Mouse (Mus musculus): Measurements from ENCODE around the gene Cep68. TPM values are rescaled to one million over a fixed set of nuclear protein-coding genes. Genes with fewer than 3 reads are reported as not detected.

The Cep68 gene
- 32.0 and 32.8 TPM in 2 replicates for polyA plus RNA-seq (2014; fragmentation: Nextera tagmentation; extraction: Ambion mirVana)

DNA sequence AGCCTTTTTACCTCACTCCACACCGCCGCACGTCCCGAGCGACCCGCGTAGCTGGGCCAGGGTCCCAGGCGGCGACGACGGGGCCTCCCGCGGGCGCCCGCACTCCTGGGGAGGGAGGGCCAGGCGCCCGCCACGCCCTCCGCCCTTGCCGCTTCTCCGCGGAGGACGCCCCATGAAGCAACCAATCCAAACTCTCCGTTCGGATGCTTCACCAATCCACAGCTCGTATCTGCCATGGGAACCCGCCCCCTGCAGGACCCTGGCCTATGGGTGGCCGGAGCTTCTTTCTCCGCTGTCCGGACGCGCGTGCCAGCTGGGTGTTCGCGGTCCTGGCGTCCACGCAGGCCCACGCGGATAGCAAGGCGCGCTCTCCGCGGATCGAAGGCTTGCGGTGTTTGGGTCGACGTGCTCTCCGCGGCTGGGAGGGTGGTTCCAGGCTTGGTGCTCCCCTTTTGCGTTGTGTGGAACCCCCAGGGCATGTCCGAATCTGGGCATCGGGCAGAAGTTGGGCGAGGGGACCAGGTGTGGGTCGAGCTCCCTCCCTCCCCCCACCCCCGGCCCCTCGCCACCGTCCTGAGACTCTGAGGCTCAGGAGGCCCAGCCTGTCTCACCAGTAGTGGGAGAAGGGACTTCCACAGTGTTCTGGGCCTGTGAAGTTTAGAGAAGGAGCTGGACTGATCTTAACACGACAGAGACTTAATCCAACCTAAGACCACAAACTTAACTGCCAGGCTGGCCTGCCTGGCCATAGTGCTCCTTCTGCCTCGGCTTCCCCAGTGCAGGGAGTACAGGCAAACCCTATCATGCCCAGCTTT is at the start of gene Cep68:
Gene Cep68 (minus strand): TSS at position 134 of the 815 bp plus-strand sequence.
- WGBS (ENCODE audit: insufficient replicate concordance): 1% methylated on average over 57 of the region's 59 CpGs
- ATAC-seq (replicated peaks; ENCODE audit: insufficient number of reproducible peaks, low FRiP score, low TSS enrichment): peak; percentile 99
- peak within 1 kb of the TSS; percentile 94 for H3K4me3 ChIP-seq (ENCODE audit: low read depth, low read length)
- H3K36me3 ChIP-seq (ENCODE audit: control insufficient read depth, insufficient read depth, low read length): peaks cover 5% of the 10 kb centered on the region; the same call in 1 of the 2 replicates
- peaks cover 25% of the 10 kb centered on the region for H3K4me1 ChIP-seq (ENCODE audit: control insufficient read depth, insufficient read depth, low read length)
- peak within 1 kb of the TSS; percentile 98 for H3K4me2 ChIP-seq
- H3K9me3 ChIP-seq (replicated peaks; ENCODE audit: control insufficient read depth, low read length): no peaks in the 10 kb centered on the region
- H3K27me3 ChIP-seq (ENCODE audit: control insufficient read depth, insufficient read depth, low read length): no peaks in the 10 kb centered on the region
- peak within 1 kb of the TSS; percentile 99 for H3K9ac ChIP-seq (ENCODE audit: low read depth, low read length)
- H3K27ac ChIP-seq (ENCODE audit: low read depth, low read length): peak within 1 kb of the TSS; percentile 89

DNA sequence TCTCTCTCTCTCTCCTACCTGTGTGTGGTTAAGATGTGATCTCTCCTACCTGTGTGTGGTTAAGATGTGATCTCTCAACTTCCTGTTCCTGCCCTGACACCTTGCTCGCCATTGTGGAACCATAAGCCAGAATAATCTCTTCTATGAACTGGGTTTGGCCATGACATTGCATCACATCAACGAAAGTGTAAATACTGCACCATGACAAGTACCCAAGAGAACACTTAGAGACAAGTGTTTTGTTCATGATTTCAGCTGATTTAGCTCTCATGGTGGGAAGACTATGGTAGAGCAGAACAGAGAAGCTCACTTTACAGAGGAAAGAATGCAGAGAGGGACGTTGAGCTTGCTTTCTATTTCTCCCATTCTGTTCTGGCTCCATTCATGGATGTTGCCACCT is 35.2 kb upstream of the Cep68 start:
- no peaks in the 10 kb centered on the region for H3K36me3 ChIP-seq (ENCODE audit: control insufficient read depth, insufficient read depth, low read length)
- no peaks in the 10 kb centered on the region for H3K27me3 ChIP-seq (ENCODE audit: control insufficient read depth, insufficient read depth, low read length)
- no peaks in the 10 kb centered on the region for H3K9me3 ChIP-seq (replicated peaks; ENCODE audit: control insufficient read depth, low read length)
- H3K4me1 ChIP-seq (ENCODE audit: control insufficient read depth, insufficient read depth, low read length): no peaks in the 10 kb centered on the region
- no peak overlapping the region for H3K9ac ChIP-seq (ENCODE audit: low read depth, low read length)
- no peak overlapping the region for H3K4me2 ChIP-seq
- WGBS (ENCODE audit: insufficient replicate concordance): 80% methylated on average over 3 of the region's 3 CpGs
- H3K27ac ChIP-seq (ENCODE audit: low read depth, low read length): no peak overlapping the region
- no peak overlapping the region for H3K4me3 ChIP-seq (ENCODE audit: low read depth, low read length)
- ATAC-seq (replicated peaks; ENCODE audit: insufficient number of reproducible peaks, low FRiP score, low TSS enrichment): no peak

DNA sequence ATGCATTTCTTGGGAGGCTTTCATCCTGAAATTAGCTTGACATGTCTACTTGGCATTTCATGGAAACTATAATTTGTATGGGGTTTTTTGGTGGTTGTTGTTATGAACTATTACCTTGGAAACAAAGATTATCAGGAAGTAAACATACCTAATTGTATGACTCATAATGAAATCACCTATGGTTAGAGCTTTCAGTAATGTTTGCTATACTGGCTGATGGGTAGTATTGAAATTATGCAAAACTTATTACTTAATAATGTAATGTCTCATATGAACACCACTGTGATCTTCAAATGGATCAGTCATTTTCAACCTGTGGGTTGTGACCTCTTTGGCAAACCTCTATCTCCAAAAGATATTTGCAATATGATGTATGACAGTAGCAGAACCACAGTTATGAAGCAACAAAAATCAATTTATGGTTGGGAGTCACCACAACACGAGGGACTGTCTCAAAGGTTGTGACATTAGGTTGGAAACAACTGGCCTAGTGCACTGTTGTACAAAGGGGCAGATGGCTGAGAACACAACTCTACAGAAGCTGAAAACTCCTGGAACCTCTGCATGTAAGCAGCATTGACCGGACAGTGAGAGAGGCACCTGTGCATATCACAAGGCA is 33.5 kb upstream of the Cep68 start:
- Histone ChIP-seq H3K9me3 (replicated peaks; ENCODE audit: control insufficient read depth, low read length) (no peaks in the 10 kb centered on the region), H3K4me1 (ENCODE audit: control insufficient read depth, insufficient read depth, low read length) (no peaks in the 10 kb centered on the region), H3K4me2 (no peak overlapping the region), H3K9ac (ENCODE audit: low read depth, low read length) (no peak overlapping the region), H3K4me3 (ENCODE audit: low read depth, low read length) (no peak overlapping the region), H3K36me3 (ENCODE audit: control insufficient read depth, insufficient read depth, low read length) (no peaks in the 10 kb centered on the region), H3K27me3 (ENCODE audit: control insufficient read depth, insufficient read depth, low read length) (no peaks in the 10 kb centered on the region), H3K27ac (ENCODE audit: low read depth, low read length) (no peak overlapping the region)
- no peak for ATAC-seq (replicated peaks; ENCODE audit: insufficient number of reproducible peaks, low FRiP score, low TSS enrichment)
- 94% methylated on average over 2 of the region's 2 CpGs for WGBS (ENCODE audit: insufficient replicate concordance)

DNA sequence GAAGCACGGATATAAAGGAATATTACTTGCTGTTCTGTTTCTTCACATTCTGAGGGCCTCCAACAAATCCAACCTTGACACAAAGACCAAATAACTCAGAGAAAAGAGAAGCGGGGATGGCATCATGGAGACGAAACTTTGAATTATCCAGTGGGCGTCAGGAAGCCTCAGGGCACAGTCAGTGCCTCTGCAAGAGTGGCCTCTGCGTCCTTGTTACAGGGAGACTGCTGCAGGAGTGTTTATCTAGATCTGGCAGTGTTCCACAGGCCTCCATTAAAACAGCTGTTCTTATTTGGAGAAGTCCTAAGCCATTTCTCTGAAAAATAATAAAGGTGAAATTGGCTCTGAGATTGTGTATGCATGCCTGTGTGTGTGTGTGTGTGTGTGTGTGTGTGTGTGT is 31.8 kb upstream of the Cep68 start:
- Histone ChIP-seq H3K36me3 (ENCODE audit: control insufficient read depth, insufficient read depth, low read length) (no peaks in the 10 kb centered on the region), H3K9ac (ENCODE audit: low read depth, low read length) (no peak overlapping the region), H3K27me3 (ENCODE audit: control insufficient read depth, insufficient read depth, low read length) (no peaks in the 10 kb centered on the region), H3K4me1 (ENCODE audit: control insufficient read depth, insufficient read depth, low read length) (no peaks in the 10 kb centered on the region), H3K27ac (ENCODE audit: low read depth, low read length) (no peak overlapping the region), H3K4me2 (no peak overlapping the region), H3K4me3 (ENCODE audit: low read depth, low read length) (no peak overlapping the region), H3K9me3 (replicated peaks; ENCODE audit: control insufficient read depth, low read length) (no peaks in the 10 kb centered on the region)
- ATAC-seq (replicated peaks; ENCODE audit: insufficient number of reproducible peaks, low FRiP score, low TSS enrichment): no peak
- 56% methylated on average over 5 of the region's 5 CpGs for WGBS (ENCODE audit: insufficient replicate concordance)

DNA sequence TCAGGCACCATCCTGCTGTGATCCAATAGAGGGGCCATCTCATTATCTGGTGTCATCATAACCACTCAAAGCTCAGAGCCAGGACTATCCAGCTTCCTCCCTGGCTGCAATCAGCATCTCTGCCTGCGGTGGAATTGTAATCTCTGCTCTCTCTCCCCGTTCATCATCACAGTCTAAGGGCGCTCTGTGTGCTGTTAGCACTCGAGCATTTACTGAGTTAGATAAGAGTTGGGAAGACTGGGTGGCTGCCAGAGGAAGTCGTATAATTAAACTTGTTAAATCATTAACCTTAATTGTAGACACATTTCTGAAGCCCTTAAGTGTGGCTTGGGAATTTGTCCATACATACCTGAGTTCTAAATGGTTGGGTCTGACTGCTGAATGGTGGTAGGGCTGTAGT is 29.5 kb upstream of the Cep68 start:
- Histone ChIP-seq H3K4me2 (no peak overlapping the region), H3K4me3 (ENCODE audit: low read depth, low read length) (no peak overlapping the region), H3K27me3 (ENCODE audit: control insufficient read depth, insufficient read depth, low read length) (no peaks in the 10 kb centered on the region), H3K9ac (ENCODE audit: low read depth, low read length) (no peak overlapping the region), H3K36me3 (ENCODE audit: control insufficient read depth, insufficient read depth, low read length) (no peaks in the 10 kb centered on the region), H3K4me1 (ENCODE audit: control insufficient read depth, insufficient read depth, low read length) (no peaks in the 10 kb centered on the region), H3K27ac (ENCODE audit: low read depth, low read length) (no peak overlapping the region), H3K9me3 (replicated peaks; ENCODE audit: control insufficient read depth, low read length) (no peaks in the 10 kb centered on the region)
- no peak for ATAC-seq (replicated peaks; ENCODE audit: insufficient number of reproducible peaks, low FRiP score, low TSS enrichment)
- 13% methylated on average over 5 of the region's 5 CpGs for WGBS (ENCODE audit: insufficient replicate concordance)

DNA sequence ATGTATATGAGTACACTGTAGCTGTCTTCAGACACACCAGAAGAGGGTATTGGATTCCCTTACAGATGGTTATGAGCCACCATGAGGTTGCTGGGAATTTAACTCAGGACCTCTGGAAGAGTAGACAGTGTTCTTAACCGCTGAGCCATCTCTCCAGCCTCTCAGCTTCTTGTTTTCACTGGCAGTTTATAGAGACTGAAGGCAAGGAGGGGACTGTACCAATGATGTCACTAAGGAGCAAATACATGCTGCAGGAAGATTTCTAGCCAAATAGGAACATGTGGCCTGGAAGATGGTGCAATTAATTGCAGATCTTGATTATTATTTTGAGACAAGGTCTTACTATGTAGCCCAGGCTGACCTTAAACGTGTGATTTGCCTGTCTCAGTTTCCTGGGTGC is 27.9 kb upstream of the Cep68 start:
- no peaks in the 10 kb centered on the region for H3K4me1 ChIP-seq (ENCODE audit: control insufficient read depth, insufficient read depth, low read length)
- H3K4me3 ChIP-seq (ENCODE audit: low read depth, low read length): no peak overlapping the region
- no peaks in the 10 kb centered on the region for H3K9me3 ChIP-seq (replicated peaks; ENCODE audit: control insufficient read depth, low read length)
- H3K27ac ChIP-seq (ENCODE audit: low read depth, low read length): no peak overlapping the region
- no peak overlapping the region for H3K9ac ChIP-seq (ENCODE audit: low read depth, low read length)
- no peak overlapping the region for H3K4me2 ChIP-seq
- H3K27me3 ChIP-seq (ENCODE audit: control insufficient read depth, insufficient read depth, low read length): no peaks in the 10 kb centered on the region
- WGBS (ENCODE audit: insufficient replicate concordance): 62% methylated on average over 2 of the region's 2 CpGs
- ATAC-seq (replicated peaks; ENCODE audit: insufficient number of reproducible peaks, low FRiP score, low TSS enrichment): no peak
- H3K36me3 ChIP-seq (ENCODE audit: control insufficient read depth, insufficient read depth, low read length): no peaks in the 10 kb centered on the region

DNA sequence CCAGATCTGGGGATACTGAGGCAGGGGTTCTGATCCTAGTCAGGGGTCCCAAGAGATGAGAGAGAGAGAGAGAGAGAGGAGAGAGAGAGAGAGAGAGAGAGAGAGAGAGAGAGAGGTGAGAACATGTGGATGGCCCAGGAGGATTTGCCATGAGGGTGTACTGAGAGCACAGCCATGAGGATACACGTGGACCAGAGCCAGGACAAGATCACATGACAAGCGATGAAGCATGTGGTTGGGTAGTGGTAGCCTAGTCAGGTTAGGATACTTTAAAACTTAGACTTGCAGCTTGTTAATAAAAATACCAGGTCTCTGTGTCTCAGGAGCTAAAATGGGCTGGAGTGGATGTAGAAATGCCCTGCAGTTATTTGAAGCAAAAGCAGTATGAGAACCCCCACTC is 26.7 kb upstream of the Cep68 start:
- Histone ChIP-seq H3K4me3 (ENCODE audit: low read depth, low read length) (no peak overlapping the region), H3K27me3 (ENCODE audit: control insufficient read depth, insufficient read depth, low read length) (no peaks in the 10 kb centered on the region), H3K9me3 (replicated peaks; ENCODE audit: control insufficient read depth, low read length) (no peaks in the 10 kb centered on the region), H3K27ac (ENCODE audit: low read depth, low read length) (no peak overlapping the region), H3K4me2 (no peak overlapping the region), H3K4me1 (ENCODE audit: control insufficient read depth, insufficient read depth, low read length) (no peaks in the 10 kb centered on the region), H3K36me3 (ENCODE audit: control insufficient read depth, insufficient read depth, low read length) (no peaks in the 10 kb centered on the region), H3K9ac (ENCODE audit: low read depth, low read length) (no peak overlapping the region)
- 66% methylated on average over 2 of the region's 2 CpGs for WGBS (ENCODE audit: insufficient replicate concordance)
- ATAC-seq (replicated peaks; ENCODE audit: insufficient number of reproducible peaks, low FRiP score, low TSS enrichment): no peak

DNA sequence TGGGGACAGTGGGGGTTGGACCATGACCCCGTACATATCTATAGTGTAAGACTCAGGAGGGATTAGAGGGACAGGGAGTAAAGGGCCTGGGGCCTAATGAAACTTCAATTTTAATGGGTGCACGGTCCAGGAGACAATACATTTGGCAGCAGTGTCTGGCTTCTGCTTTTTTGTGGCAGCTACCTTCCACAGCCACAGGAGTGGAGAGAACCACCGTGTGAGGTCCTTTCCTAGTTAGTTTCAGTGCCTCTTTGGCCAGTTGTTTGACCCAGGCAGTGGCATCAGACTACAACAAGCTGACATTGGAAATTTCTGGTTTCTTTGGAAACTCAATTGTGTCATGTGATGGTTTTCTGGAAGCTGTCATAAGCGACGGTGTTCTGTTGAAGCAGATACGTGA is 20.7 kb upstream of the Cep68 start:
- Histone ChIP-seq H3K36me3 (ENCODE audit: control insufficient read depth, insufficient read depth, low read length) (no peaks in the 10 kb centered on the region), H3K4me2 (no peak overlapping the region), H3K4me3 (ENCODE audit: low read depth, low read length) (no peak overlapping the region), H3K27ac (ENCODE audit: low read depth, low read length) (no peak overlapping the region), H3K4me1 (ENCODE audit: control insufficient read depth, insufficient read depth, low read length) (no peaks in the 10 kb centered on the region), H3K27me3 (ENCODE audit: control insufficient read depth, insufficient read depth, low read length) (no peaks in the 10 kb centered on the region), H3K9me3 (replicated peaks; ENCODE audit: control insufficient read depth, low read length) (no peaks in the 10 kb centered on the region), H3K9ac (ENCODE audit: low read depth, low read length) (no peak overlapping the region)
- no peak for ATAC-seq (replicated peaks; ENCODE audit: insufficient number of reproducible peaks, low FRiP score, low TSS enrichment)
- WGBS (ENCODE audit: insufficient replicate concordance): 70% methylated on average over 6 of the region's 6 CpGs

Data from heart, embryonic 11.5 days (tissue).